Mouse (Mus musculus): ENCODE data around the gene Cpa4. TPM values are rescaled to one million over a fixed set of nuclear protein-coding genes. Genes with fewer than 3 reads are reported as not detected.

The Cpa4 gene
- polyA plus RNA-seq, 1 experiment from 2014 or later, result 1.3 TPM

DNA sequence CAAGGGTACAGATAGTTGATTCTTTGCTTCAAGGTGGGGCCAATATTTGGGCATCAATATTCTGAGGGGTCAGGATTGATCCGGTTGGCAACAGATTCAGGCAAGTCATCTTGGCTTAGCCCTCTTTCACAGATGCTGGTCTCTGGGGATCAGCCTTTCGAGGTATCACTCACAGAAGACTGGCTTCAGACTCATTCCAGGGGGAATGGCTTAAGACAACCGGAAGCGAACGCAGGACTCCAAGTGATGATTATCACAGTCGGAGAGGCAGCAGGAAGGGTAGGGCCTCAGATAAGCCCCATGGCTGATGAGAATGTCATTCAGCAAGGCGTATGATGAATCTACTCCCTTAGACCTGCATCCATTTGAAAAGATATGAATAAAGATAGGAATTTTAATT, 26.2 kb downstream of the Cpa4 start:
- H3K27me3 ChIP-seq (ENCODE audit: control insufficient read depth, insufficient read depth, low read length), result no peaks in the 10 kb centered on the region
- H3K9me3 ChIP-seq (replicated peaks; ENCODE audit: control insufficient read depth, low read length), result no peaks in the 10 kb centered on the region
- H3K36me3 ChIP-seq (ENCODE audit: control insufficient read depth, insufficient read depth), result no peaks in the 10 kb centered on the region
- no peak for ATAC-seq (replicated peaks; ENCODE audit: extremely low read depth, insufficient read depth, low FRiP score)
- no peak overlapping the region for H3K27ac ChIP-seq (ENCODE audit: low read length)
- H3K9ac ChIP-seq (ENCODE audit: low read length), result no peak overlapping the region
- 0 out of 2 replicates have a peak, but pooled peaks cover 3% of the 10 kb centered on the region for H3K4me1 ChIP-seq (ENCODE audit: control insufficient read depth, insufficient read depth, low read length)
- H3K4me2 ChIP-seq (ENCODE audit: low read depth, low read length), result no peak overlapping the region
- 53% methylated on average over 7 of the region's 7 CpGs for WGBS
- no peak overlapping the region for H3K4me3 ChIP-seq (ENCODE audit: low read length)

DNA sequence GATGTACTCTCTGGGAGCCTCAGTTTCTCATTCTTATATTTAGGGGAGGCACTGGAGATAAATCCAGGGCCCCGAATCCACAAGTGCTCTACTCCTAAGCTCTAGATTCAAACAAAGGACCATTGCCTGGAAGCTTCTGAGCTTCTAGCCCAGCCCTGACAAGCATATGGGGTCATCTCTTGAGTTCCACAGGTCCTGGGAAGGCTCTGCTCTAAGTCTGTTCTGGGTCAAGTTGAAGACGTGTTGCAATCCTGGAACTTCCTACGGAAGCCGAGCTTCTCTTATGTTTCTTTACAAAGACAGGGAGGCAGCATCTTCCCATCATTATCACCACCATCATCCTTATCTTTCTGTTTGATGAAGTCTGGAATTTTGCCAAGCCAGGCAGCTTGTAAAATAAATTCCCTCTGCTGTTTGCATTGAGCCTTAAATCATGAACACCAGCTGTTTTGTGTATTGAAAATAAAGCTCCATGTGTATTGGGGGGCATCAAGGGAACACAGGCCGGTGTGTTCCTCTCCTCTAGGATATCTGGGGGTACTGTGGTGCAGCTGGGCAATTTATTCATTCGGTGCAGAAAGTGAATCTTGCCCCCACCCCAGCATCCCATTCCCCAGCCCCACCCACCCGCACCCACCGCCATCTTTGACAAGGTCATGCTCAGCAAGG, 28.2 kb downstream of the Cpa4 start:
- H3K4me2 ChIP-seq (ENCODE audit: low read depth, low read length), result no peak overlapping the region
- WGBS, result 82% methylated on average over 8 of the region's 8 CpGs
- ATAC-seq (replicated peaks; ENCODE audit: extremely low read depth, insufficient read depth, low FRiP score), result no peak
- H3K27me3 ChIP-seq (ENCODE audit: control insufficient read depth, insufficient read depth, low read length), result no peaks in the 10 kb centered on the region
- no peak overlapping the region for H3K9ac ChIP-seq (ENCODE audit: low read length)
- H3K36me3 ChIP-seq (ENCODE audit: control insufficient read depth, insufficient read depth), result no peaks in the 10 kb centered on the region
- H3K9me3 ChIP-seq (replicated peaks; ENCODE audit: control insufficient read depth, low read length), result no peaks in the 10 kb centered on the region
- H3K4me3 ChIP-seq (ENCODE audit: low read length), result no peak overlapping the region
- H3K4me1 ChIP-seq (ENCODE audit: control insufficient read depth, insufficient read depth, low read length), result no peaks in the 10 kb centered on the region
- no peak overlapping the region for H3K27ac ChIP-seq (ENCODE audit: low read length)

DNA sequence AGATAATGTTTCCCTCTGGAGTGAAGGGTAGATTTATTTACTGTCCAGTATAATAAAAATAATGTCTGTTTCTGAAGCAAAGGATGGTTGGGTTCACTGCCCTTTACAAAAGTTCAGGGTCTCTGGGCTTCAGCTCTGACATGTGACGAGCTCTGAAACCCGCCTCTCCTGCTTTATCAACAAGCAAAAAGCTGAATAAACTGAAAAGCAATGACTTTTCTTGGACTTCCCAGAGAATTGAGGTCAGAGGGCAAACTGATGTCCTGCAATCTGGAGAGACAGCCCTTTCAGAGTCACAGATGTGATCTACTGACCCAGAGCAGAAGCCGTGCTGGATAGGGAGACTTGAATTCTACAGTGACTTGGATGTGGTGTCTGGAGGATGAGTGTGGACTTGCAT, 31.9 kb downstream of the Cpa4 start:
- no peaks in the 10 kb centered on the region for H3K27me3 ChIP-seq (ENCODE audit: control insufficient read depth, insufficient read depth, low read length)
- no peaks in the 10 kb centered on the region for H3K36me3 ChIP-seq (ENCODE audit: control insufficient read depth, insufficient read depth)
- ATAC-seq (replicated peaks; ENCODE audit: extremely low read depth, insufficient read depth, low FRiP score), result no peak
- no peaks in the 10 kb centered on the region for H3K4me1 ChIP-seq (ENCODE audit: control insufficient read depth, insufficient read depth, low read length)
- H3K4me3 ChIP-seq (ENCODE audit: low read length), result no peak overlapping the region
- 69% methylated on average over 3 of the region's 3 CpGs for WGBS
- H3K9me3 ChIP-seq (replicated peaks; ENCODE audit: control insufficient read depth, low read length), result no peaks in the 10 kb centered on the region
- no peak overlapping the region for H3K4me2 ChIP-seq (ENCODE audit: low read depth, low read length)
- no peak overlapping the region for H3K9ac ChIP-seq (ENCODE audit: low read length)
- H3K27ac ChIP-seq (ENCODE audit: low read length), result no peak overlapping the region

GRCm38 (mm10) chr6:30600995-30601394, 32.8 kb downstream of the Cpa4 start:
- no peak overlapping the region for H3K4me3 ChIP-seq (ENCODE audit: low read length)
- no peaks in the 10 kb centered on the region for H3K9me3 ChIP-seq (replicated peaks; ENCODE audit: control insufficient read depth, low read length)
- H3K27ac ChIP-seq (ENCODE audit: low read length), result no peak overlapping the region
- no peaks in the 10 kb centered on the region for H3K27me3 ChIP-seq (ENCODE audit: control insufficient read depth, insufficient read depth, low read length)
- H3K36me3 ChIP-seq (ENCODE audit: control insufficient read depth, insufficient read depth), result no peaks in the 10 kb centered on the region
- 77% methylated on average over 1 of the region's 1 CpGs for WGBS
- ATAC-seq (replicated peaks; ENCODE audit: extremely low read depth, insufficient read depth, low FRiP score), result no peak
- H3K9ac ChIP-seq (ENCODE audit: low read length), result no peak overlapping the region
- H3K4me1 ChIP-seq (ENCODE audit: control insufficient read depth, insufficient read depth, low read length), result no peaks in the 10 kb centered on the region
- H3K4me2 ChIP-seq (ENCODE audit: low read depth, low read length), result no peak overlapping the region

DNA sequence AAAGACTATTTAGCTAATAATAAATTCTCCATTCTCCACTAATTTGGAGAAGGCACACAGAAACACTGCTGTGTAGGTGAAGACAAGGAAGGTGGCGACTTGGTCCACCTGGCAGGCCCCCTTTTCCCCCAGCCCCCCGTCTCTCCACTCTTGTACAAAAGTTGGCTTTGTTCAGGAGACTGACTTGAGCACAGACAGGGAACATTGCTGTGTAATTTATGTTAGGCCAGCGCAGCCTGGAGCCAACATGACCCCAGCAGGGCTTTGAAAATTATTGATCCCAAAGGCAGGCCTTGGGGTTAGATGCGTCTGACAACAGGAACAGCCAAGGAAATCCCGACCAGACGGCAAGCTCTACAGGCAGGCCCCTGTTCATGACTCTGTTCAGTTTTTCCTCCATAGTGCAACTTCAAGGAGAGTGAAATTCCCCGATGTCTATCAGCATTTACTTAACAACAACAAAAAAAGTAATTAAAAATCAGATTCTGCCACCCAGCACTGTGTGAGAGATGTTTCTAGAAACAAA, 36.2 kb downstream of the Cpa4 start:
- no peak overlapping the region for H3K4me3 ChIP-seq (ENCODE audit: low read length)
- H3K4me1 ChIP-seq (ENCODE audit: control insufficient read depth, insufficient read depth, low read length), result no peaks in the 10 kb centered on the region
- ATAC-seq (replicated peaks; ENCODE audit: extremely low read depth, insufficient read depth, low FRiP score), result no peak
- no peaks in the 10 kb centered on the region for H3K9me3 ChIP-seq (replicated peaks; ENCODE audit: control insufficient read depth, low read length)
- no peak overlapping the region for H3K9ac ChIP-seq (ENCODE audit: low read length)
- H3K4me2 ChIP-seq (ENCODE audit: low read depth, low read length), result no peak overlapping the region
- no peak overlapping the region for H3K27ac ChIP-seq (ENCODE audit: low read length)
- 86% methylated on average over 7 of the region's 7 CpGs for WGBS
- H3K36me3 ChIP-seq (ENCODE audit: control insufficient read depth, insufficient read depth), result no peaks in the 10 kb centered on the region
- no peaks in the 10 kb centered on the region for H3K27me3 ChIP-seq (ENCODE audit: control insufficient read depth, insufficient read depth, low read length)

DNA sequence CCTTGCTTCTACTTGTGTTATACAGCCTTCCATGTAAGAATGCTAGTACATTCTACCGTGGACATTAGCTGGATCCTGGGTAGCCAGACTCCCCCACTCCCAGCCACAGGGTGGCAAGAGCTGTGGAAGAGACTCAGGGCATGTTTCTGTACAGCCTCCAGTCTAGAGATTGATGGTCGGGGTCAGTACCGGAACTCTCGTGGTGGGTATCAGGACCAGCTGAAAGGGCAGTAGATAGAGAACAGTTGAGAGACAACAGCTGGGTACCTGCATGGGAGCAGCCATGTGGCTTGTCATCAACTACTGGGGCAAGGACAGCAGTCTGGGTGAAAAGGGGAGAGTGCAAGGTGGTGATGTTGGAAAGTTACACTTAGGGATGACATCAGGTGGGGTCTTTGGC, 36.9 kb downstream of the Cpa4 start:
- no peaks in the 10 kb centered on the region for H3K4me1 ChIP-seq (ENCODE audit: control insufficient read depth, insufficient read depth, low read length)
- H3K36me3 ChIP-seq (ENCODE audit: control insufficient read depth, insufficient read depth), result no peaks in the 10 kb centered on the region
- no peak overlapping the region for H3K4me3 ChIP-seq (ENCODE audit: low read length)
- H3K9ac ChIP-seq (ENCODE audit: low read length), result no peak overlapping the region
- H3K4me2 ChIP-seq (ENCODE audit: low read depth, low read length), result no peak overlapping the region
- no peak overlapping the region for H3K27ac ChIP-seq (ENCODE audit: low read length)
- ATAC-seq (replicated peaks; ENCODE audit: extremely low read depth, insufficient read depth, low FRiP score), result no peak
- WGBS, result 85% methylated on average over 4 of the region's 4 CpGs
- H3K9me3 ChIP-seq (replicated peaks; ENCODE audit: control insufficient read depth, low read length), result no peaks in the 10 kb centered on the region
- H3K27me3 ChIP-seq (ENCODE audit: control insufficient read depth, insufficient read depth, low read length), result no peaks in the 10 kb centered on the region

DNA sequence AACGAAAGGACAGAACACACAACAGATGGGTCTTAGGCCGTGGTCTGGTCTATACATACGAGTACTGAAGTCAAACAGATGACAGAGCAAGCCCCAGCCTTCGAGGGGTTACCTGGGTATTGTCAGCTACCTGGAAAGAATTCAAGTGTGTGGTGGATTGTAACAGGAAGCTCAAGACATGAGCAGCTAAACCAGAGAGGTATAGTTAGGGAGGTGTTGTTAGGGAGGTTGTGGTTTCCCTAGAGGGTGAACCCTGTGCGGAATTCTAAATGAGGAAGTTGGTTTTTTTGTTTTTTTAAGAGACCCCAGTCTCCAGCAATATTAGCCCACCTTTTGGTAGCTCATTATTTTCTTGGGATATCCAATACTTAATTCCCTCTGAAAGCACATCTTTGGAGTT, 37.5 kb downstream of the Cpa4 start:
- Histone ChIP-seq H3K27ac (ENCODE audit: low read length) (no peak overlapping the region), H3K4me3 (ENCODE audit: low read length) (no peak overlapping the region), H3K9ac (ENCODE audit: low read length) (no peak overlapping the region), H3K27me3 (ENCODE audit: control insufficient read depth, insufficient read depth, low read length) (no peaks in the 10 kb centered on the region), H3K4me2 (ENCODE audit: low read depth, low read length) (no peak overlapping the region), H3K4me1 (ENCODE audit: control insufficient read depth, insufficient read depth, low read length) (no peaks in the 10 kb centered on the region), H3K9me3 (replicated peaks; ENCODE audit: control insufficient read depth, low read length) (no peaks in the 10 kb centered on the region), H3K36me3 (ENCODE audit: control insufficient read depth, insufficient read depth) (no peaks in the 10 kb centered on the region)
- no peak for ATAC-seq (replicated peaks; ENCODE audit: extremely low read depth, insufficient read depth, low FRiP score)
- 72% methylated on average over 5 of the region's 5 CpGs for WGBS

DNA sequence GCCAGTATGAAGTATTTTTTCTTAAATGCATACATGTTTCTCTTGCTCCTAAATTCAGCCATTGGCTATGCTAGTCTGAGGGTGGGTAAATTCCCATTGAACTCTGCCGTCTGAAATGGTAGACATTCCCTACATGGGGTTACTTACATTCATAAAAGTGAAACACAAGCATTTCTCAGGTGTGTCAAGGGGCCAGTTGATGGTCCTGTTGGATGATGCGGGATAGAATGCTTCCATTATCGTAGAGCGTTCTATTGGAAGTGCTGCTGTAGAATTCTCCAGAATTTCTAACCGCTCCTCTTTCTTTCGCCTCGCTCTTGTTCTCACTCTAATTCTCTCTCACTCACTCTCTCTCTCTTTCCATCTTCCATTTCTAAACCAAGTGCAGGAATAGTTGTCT, 42.5 kb downstream of the Cpa4 start, which contains the start of gene Cpa5:
Cpa5 (plus strand) TSS at position 301 of the 400 bp plus-strand sequence.
- Histone ChIP-seq H3K9me3 (replicated peaks; ENCODE audit: control insufficient read depth, low read length) (no peaks in the 10 kb centered on the region), H3K4me3 (ENCODE audit: low read length) (no peak within 1 kb of the TSS), H3K36me3 (ENCODE audit: control insufficient read depth, insufficient read depth) (no peaks in the 10 kb centered on the region), H3K27me3 (ENCODE audit: control insufficient read depth, insufficient read depth, low read length) (no peaks in the 10 kb centered on the region), H3K9ac (ENCODE audit: low read length) (no peak within 1 kb of the TSS), H3K27ac (ENCODE audit: low read length) (no peak within 1 kb of the TSS), H3K4me2 (ENCODE audit: low read depth, low read length) (no peak within 1 kb of the TSS), H3K4me1 (ENCODE audit: control insufficient read depth, insufficient read depth, low read length) (no peaks in the 10 kb centered on the region)
- ATAC-seq (replicated peaks; ENCODE audit: extremely low read depth, insufficient read depth, low FRiP score), result no peak
- 96% methylated on average over 7 of the region's 7 CpGs for WGBS

DNA sequence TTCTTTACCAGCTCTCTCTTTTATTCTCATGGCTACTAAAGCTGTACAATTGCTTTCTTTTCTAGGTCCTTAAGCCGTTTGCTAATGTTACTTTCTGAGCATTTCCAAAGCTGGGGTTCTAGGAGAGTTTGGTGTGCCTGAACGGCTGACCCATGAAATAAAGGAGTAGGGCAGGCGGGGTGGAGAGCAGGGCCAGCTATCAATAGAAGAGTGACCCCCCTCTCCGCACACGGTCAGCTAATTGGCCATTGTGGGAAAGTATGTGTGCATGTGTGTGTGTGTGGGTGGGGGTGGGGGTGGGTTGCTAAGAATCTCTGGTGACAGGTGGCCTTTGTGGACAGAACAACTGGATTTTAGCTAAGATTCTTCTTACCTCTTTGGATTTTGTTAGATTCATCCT, 43.0 kb downstream of the Cpa4 start:
- Histone ChIP-seq H3K9ac (ENCODE audit: low read length) (no peak overlapping the region), H3K27ac (ENCODE audit: low read length) (no peak overlapping the region), H3K9me3 (replicated peaks; ENCODE audit: control insufficient read depth, low read length) (no peaks in the 10 kb centered on the region), H3K4me2 (ENCODE audit: low read depth, low read length) (no peak overlapping the region), H3K36me3 (ENCODE audit: control insufficient read depth, insufficient read depth) (no peaks in the 10 kb centered on the region), H3K4me1 (ENCODE audit: control insufficient read depth, insufficient read depth, low read length) (peaks cover 3% of the 10 kb centered on the region), H3K4me3 (ENCODE audit: low read length) (no peak overlapping the region), H3K27me3 (ENCODE audit: control insufficient read depth, insufficient read depth, low read length) (no peaks in the 10 kb centered on the region)
- WGBS, result 77% methylated on average over 5 of the region's 5 CpGs
- no peak for ATAC-seq (replicated peaks; ENCODE audit: extremely low read depth, insufficient read depth, low FRiP score)

All from heart, embryonic 16.5 days (tissue).